Mouse (Mus musculus) MEL (cell line): ENCODE results near the gene Tm9sf2. TPM values are rescaled to one million over a fixed set of nuclear protein-coding genes. Genes with fewer than 3 reads are reported as not detected.

ENCODE experiments used
- DNase-seq: peaks from one replicate; pipeline ENCODE4 v3.0.0; 2011; ENCODE audit warnings: low read depth, low spot score
- H3K27ac ChIP-seq: 2 replicates; pipeline ENCODE4 v1.5.1; 2012; ENCODE audit warnings: low read depth, mild to moderate bottlenecking, control low read depth, low read length, moderate library complexity; ENCODE audit not compliant: control insufficient read depth
- H3K27me3 ChIP-seq, 2 experiments: fragments of 150-350 bp in 1 of 2; sonication (generic) in 1 of 2; 2 replicates each; pipeline ENCODE4 v1.6.1; 2012; ENCODE audit warnings: low read length in 2 of 2, mild to moderate bottlenecking in 2 of 2, improper control_type of control experiment in 1 of 2, moderate library complexity in 1 of 2; ENCODE audit not compliant: insufficient read depth in 2 of 2, control insufficient read depth in 1 of 2
- H3K36me3 ChIP-seq, 2 experiments: 2 replicates each; pipeline ENCODE4 v1.6.1; 2012 to 2014; ENCODE audit warnings: low read length in 2 of 2, improper control_type of control experiment in 1 of 2, inconsistent platforms in 1 of 2, mild to moderate bottlenecking in 1 of 2; ENCODE audit not compliant: insufficient read depth in 2 of 2, control insufficient read depth in 1 of 2
- H3K4me1 ChIP-seq, 2 experiments: fragments of 150-350 bp in 1 of 2; sonication (generic) in 1 of 2; 2 replicates each; pipeline ENCODE4 v1.6.1; 2012; ENCODE audit warnings: low read length in 2 of 2, improper control_type of control experiment in 1 of 2, mild to moderate bottlenecking in 1 of 2; ENCODE audit not compliant: insufficient read depth in 2 of 2, control insufficient read depth in 1 of 2
- H3K4me3 ChIP-seq, 2 experiments: fragments of 150-350 bp in 1 of 2; sonication (generic) in 1 of 2; 2 replicates each; pipeline ENCODE4 v1.5.1; 2012; ENCODE audit warnings: low read depth in 2 of 2, low read length in 2 of 2, mild to moderate bottlenecking in 2 of 2, moderate library complexity in 2 of 2, control low read depth in 1 of 2, improper control_type of control experiment in 1 of 2; ENCODE audit not compliant: control insufficient read depth in 1 of 2, insufficient read depth in 1 of 2
- H3K79me2 ChIP-seq: 2 replicates; pipeline ENCODE4 v1.6.1; 2012; ENCODE audit warnings: mild to moderate bottlenecking, low read length, moderate library complexity; ENCODE audit not compliant: control insufficient read depth, poor library complexity, insufficient read depth
- H3K9ac ChIP-seq: 2 replicates; pipeline ENCODE4 v1.6.1; 2012; ENCODE audit warnings: low read depth, mild to moderate bottlenecking, control low read depth, low read length, moderate library complexity; ENCODE audit not compliant: control insufficient read depth, poor library complexity, severe bottlenecking
- H3K9me3 ChIP-seq: fragments of 150-350 bp; sonication (generic); replicated peaks from 2 replicates; pipeline ENCODE4 v1.6.1; 2012; ENCODE audit warnings: mild to moderate bottlenecking, low read length, improper control_type of control experiment, moderate library complexity; ENCODE audit not compliant: insufficient read depth
- CHD1 ChIP-seq: IDR thresholded peaks from 2 replicates; pipeline ENCODE4 v1.6.1; 2012; ENCODE audit warnings: low read depth, mild to moderate bottlenecking, inconsistent platforms, low read length, improper control_type of control experiment
- CTCF ChIP-seq, 3 experiments: IDR thresholded peaks in 2 of 3; conservative IDR thresholded peaks in 1 of 3; 2 replicates each; pipeline ENCODE4 v1.5.1; 2011 to 2012; ENCODE audit warnings: low read length in 3 of 3, low read depth in 2 of 3, mild to moderate bottlenecking in 2 of 3, improper control_type of control experiment in 1 of 3, inconsistent platforms in 1 of 3, mixed read lengths in 1 of 3, moderate library complexity in 1 of 3; ENCODE audit not compliant: control insufficient read depth in 1 of 3, insufficient read depth in 1 of 3, poor library complexity in 1 of 3, severe bottlenecking in 1 of 3
- ELF1 ChIP-seq: IDR thresholded peaks from 2 replicates; pipeline ENCODE4 v1.6.1; 2014; ENCODE audit warnings: low read depth, mild to moderate bottlenecking, inconsistent platforms, low read length, improper control_type of control experiment, moderate library complexity
- GABPA ChIP-seq: IDR thresholded peaks from 2 replicates; pipeline ENCODE4 v1.6.1; 2012; ENCODE audit warnings: low read depth, mild to moderate bottlenecking, inconsistent platforms, low read length, improper control_type of control experiment, moderate library complexity
- GATA1 ChIP-seq: IDR thresholded peaks from 2 replicates; pipeline ENCODE4 v1.6.1; 2011; ENCODE audit warnings: low read depth, low read length, improper control_type of control experiment
- HCFC1 ChIP-seq: IDR thresholded peaks from 2 replicates; pipeline ENCODE4 v1.6.1; 2012; ENCODE audit warnings: low read depth, mild to moderate bottlenecking, inconsistent platforms, low read length, improper control_type of control experiment, moderate library complexity
- JUND ChIP-seq: IDR thresholded peaks from 2 replicates; pipeline ENCODE4 v1.6.1; 2011; ENCODE audit warnings: low read depth, mild to moderate bottlenecking, improper control_type of control experiment, low read length
- KAT2A ChIP-seq: conservative IDR thresholded peaks from 2 replicates; pipeline ENCODE4 v1.6.1; 2012; ENCODE audit warnings: low read depth, low read length, improper control_type of control experiment, inconsistent platforms
- MAFK ChIP-seq: IDR thresholded peaks from 2 replicates; pipeline ENCODE4 v1.6.1; 2011; ENCODE audit warnings: low read depth, mild to moderate bottlenecking, low read length, improper control_type of control experiment, borderline replicate concordance
- MYB ChIP-seq: IDR thresholded peaks from 2 replicates; pipeline ENCODE4 v1.6.1; 2011; ENCODE audit warnings: mild to moderate bottlenecking, low read depth, low read length, improper control_type of control experiment
- POLR2AphosphoS2 ChIP-seq: IDR thresholded peaks from 2 replicates; pipeline ENCODE4 v1.6.1; 2011; ENCODE audit warnings: low read length, improper control_type of control experiment
- RAD21 ChIP-seq: IDR thresholded peaks from 2 replicates; pipeline ENCODE4 v1.6.1; 2011; ENCODE audit warnings: mild to moderate bottlenecking, low read depth, low read length, improper control_type of control experiment
- RCOR1 ChIP-seq: IDR thresholded peaks from 2 replicates; pipeline ENCODE4 v1.6.1; 2012; ENCODE audit warnings: low read depth, mild to moderate bottlenecking, inconsistent platforms, low read length, improper control_type of control experiment
- SMC3 ChIP-seq: IDR thresholded peaks from 2 replicates; pipeline ENCODE4 v1.6.1; 2011; ENCODE audit warnings: low read depth, low read length, improper control_type of control experiment
- TAL1 ChIP-seq: IDR thresholded peaks from 2 replicates; pipeline ENCODE4 v1.6.1; 2012; ENCODE audit warnings: mild to moderate bottlenecking, inconsistent platforms, low read length, moderate library complexity, mixed read lengths
- TCF12 ChIP-seq: IDR thresholded peaks from 2 replicates; pipeline ENCODE4 v1.6.1; 2014; ENCODE audit warnings: low read depth, mild to moderate bottlenecking, inconsistent platforms, low read length, improper control_type of control experiment, moderate library complexity
- USF2 ChIP-seq, 2 experiments: IDR thresholded peaks; 2 replicates each; pipeline ENCODE4 v1.6.1; 2011 to 2012; ENCODE audit warnings: improper control_type of control experiment in 2 of 2, low read length in 2 of 2, borderline replicate concordance in 1 of 2, inconsistent platforms in 1 of 2, low read depth in 1 of 2, mild to moderate bottlenecking in 1 of 2; ENCODE audit not compliant: insufficient read depth in 1 of 2
- ZC3H11A ChIP-seq: IDR thresholded peaks from 2 replicates; pipeline ENCODE4 v1.6.1; 2012; ENCODE audit warnings: low read depth, mild to moderate bottlenecking, inconsistent platforms, low read length, improper control_type of control experiment
- ZMIZ1 ChIP-seq: IDR thresholded peaks from 2 replicates; pipeline ENCODE4 v1.6.1; 2012; ENCODE audit warnings: low read depth, mild to moderate bottlenecking, inconsistent platforms, low read length, improper control_type of control experiment, moderate library complexity
- polyA plus RNA-seq, 2 experiments: library from polyadenylated mRNA; stranded (reverse) in 1 of 2; unstranded in 1 of 2; fragments of >175 nt in 1 of 2; fragments of >200 nt in 1 of 2; gene quantifications; 2 replicates each; pipeline versions ENCODE4 v1.2.1 to v1.2.4; 2012; ENCODE audit warnings: low replicate concordance in 2 of 2, low read depth in 1 of 2; ENCODE audit not compliant: insufficient read length in 2 of 2, insufficient read depth in 1 of 2, missing spikeins in 1 of 2
- total RNA-seq: library from RNA; depleted of rRNA; stranded (reverse); fragments of 300-350 nt; gene quantifications from 2 replicates; pipeline ENCODE4 v1.2.3, GENCODE M21; 2012

Gene Tm9sf2
- total and polyA plus RNA-seq, 3 experiments, result 59.6 to 62.7 TPM; not detected in 1

GRCm38 (mm10) chr14:122111681-122112080 is 4.8 kb downstream of the Tm9sf2 start:
- H3K27ac ChIP-seq, result no peak overlapping the region
- no peaks in the 10 kb centered on the region for H3K9me3 ChIP-seq
- H3K4me1 ChIP-seq, result peaks cover 7 to 9% of the 10 kb centered on the region in 2 experiments
- peaks cover 13 to 15% of the 10 kb centered on the region in 2 experiments for H3K36me3 ChIP-seq
- no peak for DNase-seq
- peak; percentile 39 for TF ChIP-seq SMC3
- no peak for TF ChIP-seq GABPA
- TF ChIP-seq USF2 (IDR thresholded peaks at IDR 0.05; ENCODE audit: borderline replicate concordance in 1 of 2, insufficient read depth in 1 of 2, low read depth in 1 of 2, low read length in 2 of 2), result no peak
- no peak; the same call in 1 of the 2 replicates for TF ChIP-seq RAD21
- peak in 2 of 3 experiments; percentile 5 to 49; a peak in 2 of 6 replicates for TF ChIP-seq CTCF (IDR thresholded peaks at IDR 0.05 in 2 of 3, conservative IDR thresholded peaks at IDR 0.05 in 1 of 3; ENCODE audit: control insufficient read depth in 1 of 3, insufficient read depth in 1 of 3, low read depth in 2 of 3, low read length in 3 of 3, poor library complexity in 1 of 3, severe bottlenecking in 1 of 3)
- TF ChIP-seq, all 39 proteins: peak for 2
- no peak overlapping the region for H3K9ac ChIP-seq
- peaks cover 76% of the 10 kb centered on the region for H3K79me2 ChIP-seq
- H3K27me3 ChIP-seq, result no peaks in the 10 kb centered on the region
- no peak overlapping the region for H3K4me3 ChIP-seq

DNA sequence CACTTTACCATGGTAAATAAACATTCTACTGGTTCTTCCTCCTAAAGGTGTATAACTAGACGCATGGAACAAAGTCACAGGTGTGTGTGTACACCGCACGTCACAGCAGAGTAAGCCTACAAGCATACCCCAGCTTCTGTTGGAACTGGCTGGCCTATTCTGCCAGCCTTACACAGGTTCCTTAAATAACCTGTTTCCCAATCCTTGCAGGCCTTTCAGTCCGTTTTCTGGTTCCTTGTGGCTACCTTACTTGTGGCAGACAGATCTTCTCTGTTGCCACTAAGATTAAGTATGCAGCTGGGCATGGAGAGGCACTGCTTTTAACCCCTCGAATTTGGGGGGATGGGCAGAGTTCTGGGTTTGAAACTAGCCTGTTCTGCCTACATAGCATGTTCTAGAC is 5.5 kb downstream of the Tm9sf2 start:
- no peaks in the 10 kb centered on the region for H3K9me3 ChIP-seq
- no peaks in the 10 kb centered on the region for H3K27me3 ChIP-seq
- H3K79me2 ChIP-seq, result peaks cover 76% of the 10 kb centered on the region
- H3K36me3 ChIP-seq, result peaks cover 13 to 15% of the 10 kb centered on the region in 2 experiments
- no peak overlapping the region for H3K9ac ChIP-seq
- H3K27ac ChIP-seq, result no peak overlapping the region
- no peak overlapping the region for H3K4me3 ChIP-seq
- H3K4me1 ChIP-seq, result peaks cover 7 to 9% of the 10 kb centered on the region in 2 experiments
- DNase-seq, result no peak
- TF ChIP-seq ELF1, result no peak
- TF ChIP-seq CHD1, result no peak
- no peak for TF ChIP-seq ZC3H11A
- no peak for TF ChIP-seq USF2 (IDR thresholded peaks at IDR 0.05; ENCODE audit: borderline replicate concordance in 1 of 2, insufficient read depth in 1 of 2, low read depth in 1 of 2, low read length in 2 of 2)
- TF ChIP-seq ZMIZ1, result no peak
- TF ChIP-seq GATA1, result no peak
- no peak for TF ChIP-seq JUND
- no peak for TF ChIP-seq POLR2AphosphoS2
- TF ChIP-seq TCF12, result no peak
- no peak for TF ChIP-seq CTCF (IDR thresholded peaks at IDR 0.05 in 2 of 3, conservative IDR thresholded peaks at IDR 0.05 in 1 of 3; ENCODE audit: control insufficient read depth in 1 of 3, insufficient read depth in 1 of 3, low read depth in 2 of 3, low read length in 3 of 3, poor library complexity in 1 of 3, severe bottlenecking in 1 of 3)
- TF ChIP-seq MAFK, result no peak
- no peak for TF ChIP-seq KAT2A
- TF ChIP-seq MYB, result no peak
- no peak for TF ChIP-seq HCFC1
- TF ChIP-seq TAL1, result no peak
- TF ChIP-seq RCOR1, result no peak
